Mouse (Mus musculus) c-Kit-positive CD71-negative TER-119-negative erythroid progenitor cells, embryonic 14.5 days (primary cell): ENCODE measurements at regions not wholly inside any gene's neighbourhood (a gene's known extent, or its start where the extent isn't known, plus 50 kb on each side); places are given as distances from the start of the nearest gene placed in this dataset.
A peak's percentile ranks its signal among the peaks of the same experiment; 100 is the strongest.

Experiments used
- DNase-seq: peaks from one replicate; pipeline ENCODE4 v3.0.0-alpha.2; 2013; ENCODE audit warnings: low read depth

GRCm38 (mm10) chr3:73134316-73134715 lies 76.7 kb upstream of the Slitrk3 start:
- peak; percentile 5 for DNase-seq

- DNase-seq, result no peak
Observed at GRCm38 (mm10) chr3:73125143-73125542, 67.5 kb upstream of the Slitrk3 start.

GRCm38 (mm10) chr3:73109102-73109501 lies 51.5 kb upstream of the Slitrk3 start:
- DNase-seq, result no peak
